Mouse (Mus musculus): ENCODE measurements around the gene Grik3. TPM values are rescaled to one million over a fixed set of nuclear protein-coding genes. Genes with fewer than 3 reads are reported as not detected.

The Grik3 gene
- polyA plus RNA-seq, 1 experiment from 2014 or later, result 0.16 TPM

Small RNAs within 50 kb of the gene (microRNA-seq; reads per million reads assigned to microRNA genes)
- not detected for gene Mir692-2 (ENCODE audit: borderline number of aligned reads)
